Mouse (Mus musculus) forebrain, embryonic 12.5 days (tissue): ENCODE results near the gene Wtap. TPM values are rescaled to one million over a fixed set of nuclear protein-coding genes. Genes with fewer than 3 reads are reported as not detected.
"Not testable (repeated sequence)": the region's sequence is repeated elsewhere in the genome, so short reads cannot be mapped to it uniquely, and the experiment has no call there.

Experiments
- ATAC-seq: fragments of 200-750 bp; cut with Nextera tagmentation; 2 replicates; pipeline ENCODE4 v1.8.0; 2017; ENCODE audit warnings: moderate TSS enrichment; ENCODE audit not compliant: low FRiP score
- H3K27ac ChIP-seq: fragments of 300-500 bp; sonication (generic); 2 replicates; pipeline ENCODE4 v1.5.1; 2016; ENCODE audit warnings: mild to moderate bottlenecking
- H3K27me3 ChIP-seq: fragments of 300-500 bp; sonication (generic); 2 replicates; pipeline ENCODE4 v1.6.1; 2016; ENCODE audit warnings: mild to moderate bottlenecking
- H3K36me3 ChIP-seq: fragments of 300-500 bp; sonication (generic); replicated peaks from 2 replicates; pipeline ENCODE4 v1.6.1; 2016; ENCODE audit warnings: mild to moderate bottlenecking
- H3K4me1 ChIP-seq: fragments of 300-500 bp; sonication (generic); 2 replicates; pipeline ENCODE4 v1.6.1; 2016
- H3K4me2 ChIP-seq: fragments of 300-500 bp; sonication (generic); 2 replicates; pipeline ENCODE4 v1.6.1; 2016; ENCODE audit warnings: mild to moderate bottlenecking, moderate library complexity
- H3K4me3 ChIP-seq: fragments of 300-500 bp; sonication (generic); replicated peaks from 2 replicates; pipeline ENCODE4 v1.5.1; 2016; ENCODE audit warnings: mild to moderate bottlenecking
- H3K9ac ChIP-seq: fragments of 300-500 bp; sonication (generic); 2 replicates; pipeline ENCODE4 v1.6.1; 2016; ENCODE audit warnings: mild to moderate bottlenecking
- H3K9me3 ChIP-seq: fragments of 300-500 bp; sonication (generic); 2 replicates; pipeline ENCODE4 v1.6.1; 2016
- WGBS: fragments of 180-500 bp; shearing (Covaris S2); methylation state at CpG from one replicate; pipeline ENCODE4 v1.1.7; 2016; 5-methylcytosine and 5-hydroxymethylcytosine counted together
- polyA plus RNA-seq: library from polyadenylated mRNA; unstranded; fragments of >200 nt; fragmentation: Nextera tagmentation; extraction: Ambion mirVana; gene quantifications from 2 replicates; pipeline ENCODE4 v1.2.1, GENCODE M21; 2016

Gene Wtap
- polyA plus RNA-seq, 1 experiment from 2014 or later, result 87.7 TPM

GRCm38 (mm10) chr17:12992470-12992991, 1.4 kb downstream of the Wtap start:
- ATAC-seq, result peak; percentile 90
- peak overlapping the region; percentile 100 for H3K27ac ChIP-seq
- under 1% methylated on average over 51 of the region's 51 CpGs for WGBS

DNA sequence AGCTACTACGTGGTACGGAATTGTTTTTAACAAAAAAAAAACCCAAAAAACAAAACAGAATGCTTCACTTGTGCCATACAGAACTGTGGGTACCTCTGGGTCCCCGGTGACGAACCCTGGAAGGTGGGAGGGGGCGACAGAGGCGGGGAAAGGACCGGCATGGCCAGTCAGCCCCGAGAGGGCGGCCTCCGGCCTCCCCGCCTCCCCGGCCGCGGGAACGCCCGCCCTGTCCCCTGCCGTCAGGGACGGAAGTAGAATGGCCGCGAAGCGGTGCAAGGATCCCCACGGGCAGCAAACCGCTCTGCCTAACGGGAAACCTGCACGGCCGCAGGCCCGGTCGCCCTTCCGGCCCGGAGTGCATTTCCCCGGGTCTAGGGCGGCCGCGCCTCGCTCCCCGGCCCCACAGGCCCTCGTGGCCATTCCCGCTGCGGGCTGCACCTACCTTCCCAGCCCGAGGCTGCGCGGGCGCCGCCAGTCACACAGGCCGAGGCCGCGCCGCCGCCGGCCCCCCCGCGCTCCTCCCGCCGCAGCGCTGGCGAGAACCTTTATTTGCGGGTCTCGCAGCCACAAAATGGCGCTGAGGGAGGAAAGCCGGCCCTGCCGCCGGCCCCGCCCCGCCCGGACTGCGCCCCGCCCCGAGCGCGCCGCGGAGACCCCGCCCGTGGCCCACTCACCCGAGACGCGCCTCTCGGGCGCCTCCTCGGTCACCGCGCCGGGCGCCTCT, 2.2 kb downstream of the Wtap start:
- Histone ChIP-seq H3K9ac (peak overlapping the region; percentile 99), H3K9me3 (no peaks in the 10 kb centered on the region), H3K4me1 (peaks cover 8% of the 10 kb centered on the region), H3K4me2 (peak overlapping the region; percentile 85), H3K27me3 (no peaks in the 10 kb centered on the region), H3K4me3 (peak overlapping the region; percentile 98), H3K27ac (peak overlapping the region; percentile 100), H3K36me3 (peaks cover 9% of the 10 kb centered on the region; the same call in 1 of the 2 replicates)
- ATAC-seq, result peak; percentile 95
- 1% methylated on average over 64 of the region's 84 CpGs for WGBS

More at GRCm38 (mm10) chr17:12992470-12992991, 1.4 kb downstream of the Wtap start:
- Histone ChIP-seq H3K9me3 (no peaks in the 10 kb centered on the region), H3K9ac (peak overlapping the region; percentile 99), H3K4me3 (peak overlapping the region; percentile 98), H3K27me3 (no peaks in the 10 kb centered on the region), H3K4me2 (peak overlapping the region; percentile 85), H3K4me1 (peaks cover 8% of the 10 kb centered on the region), H3K36me3 (peaks cover 9% of the 10 kb centered on the region; the same call in 1 of the 2 replicates)

DNA sequence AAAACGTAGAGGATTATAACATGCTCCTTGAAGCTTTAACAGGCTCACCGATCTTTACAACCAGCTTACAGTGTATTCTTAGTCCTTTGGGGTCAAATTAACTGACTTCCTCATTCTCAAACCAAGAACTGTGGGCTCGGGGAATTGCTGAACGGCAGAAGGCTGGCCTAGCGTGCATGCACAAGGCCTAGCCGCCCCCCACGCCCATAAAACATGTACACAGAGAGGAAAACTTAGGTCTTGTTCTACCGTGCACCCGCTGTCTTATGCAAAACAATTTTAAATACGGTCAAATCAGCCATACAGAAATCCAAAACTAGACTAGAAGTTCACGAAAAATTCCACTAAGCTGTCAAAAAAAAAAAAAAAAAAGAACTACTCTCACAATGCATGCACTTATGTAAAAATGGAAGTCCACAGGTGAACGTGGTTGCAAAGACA, 2.8 kb downstream of the Wtap start:
- ATAC-seq, result no peak
- Histone ChIP-seq H3K4me2 (peak overlapping the region; percentile 85), H3K9me3 (no peaks in the 10 kb centered on the region), H3K27ac (peak overlapping the region; percentile 100), H3K36me3 (peaks cover 9% of the 10 kb centered on the region; the same call in 1 of the 2 replicates), H3K4me1 (peaks cover 8% of the 10 kb centered on the region), H3K27me3 (no peaks in the 10 kb centered on the region), H3K4me3 (peak overlapping the region; percentile 98), H3K9ac (peak overlapping the region; percentile 99)
- WGBS, result 4% methylated on average over 12 of the region's 12 CpGs

DNA sequence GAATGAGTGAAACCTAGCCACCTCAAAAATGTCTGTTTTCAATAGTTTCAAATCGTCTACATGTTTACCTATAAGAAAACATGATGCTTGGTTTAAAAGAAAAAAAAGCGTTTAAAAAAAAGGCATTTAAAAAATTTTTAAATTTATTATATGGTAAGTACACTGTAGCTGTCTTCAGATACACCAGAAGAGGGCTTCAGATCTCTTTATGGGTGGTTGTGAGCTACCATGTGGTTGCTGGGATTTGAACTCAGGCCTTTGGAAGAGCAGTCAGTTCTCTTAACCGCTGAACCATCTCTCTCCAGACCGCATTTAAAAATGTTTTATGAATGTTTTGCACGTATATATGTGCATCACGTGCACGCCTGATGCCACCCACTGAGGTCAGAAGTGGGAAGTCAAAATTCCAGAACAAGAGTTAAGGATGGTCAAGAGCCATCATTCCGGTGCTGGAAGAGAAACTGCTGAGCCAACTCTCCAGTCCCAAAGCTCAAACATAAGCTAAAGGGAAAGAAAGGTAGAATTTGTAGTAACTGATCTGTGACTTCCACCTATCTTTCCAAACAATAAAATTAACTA, 3.3 kb downstream of the Wtap start:
- no peak overlapping the region for H3K27ac ChIP-seq
- no peaks in the 10 kb centered on the region for H3K27me3 ChIP-seq
- peak overlapping the region; percentile 85 for H3K4me2 ChIP-seq
- H3K4me3 ChIP-seq, result peak overlapping the region; percentile 98
- ATAC-seq, result no peak
- peaks cover 8% of the 10 kb centered on the region for H3K4me1 ChIP-seq
- no peaks in the 10 kb centered on the region for H3K9me3 ChIP-seq
- peak overlapping the region; percentile 99 for H3K9ac ChIP-seq
- WGBS, result 70% methylated on average over 8 of the region's 8 CpGs
- H3K36me3 ChIP-seq, result peaks cover 9% of the 10 kb centered on the region; the same call in 1 of the 2 replicates

DNA sequence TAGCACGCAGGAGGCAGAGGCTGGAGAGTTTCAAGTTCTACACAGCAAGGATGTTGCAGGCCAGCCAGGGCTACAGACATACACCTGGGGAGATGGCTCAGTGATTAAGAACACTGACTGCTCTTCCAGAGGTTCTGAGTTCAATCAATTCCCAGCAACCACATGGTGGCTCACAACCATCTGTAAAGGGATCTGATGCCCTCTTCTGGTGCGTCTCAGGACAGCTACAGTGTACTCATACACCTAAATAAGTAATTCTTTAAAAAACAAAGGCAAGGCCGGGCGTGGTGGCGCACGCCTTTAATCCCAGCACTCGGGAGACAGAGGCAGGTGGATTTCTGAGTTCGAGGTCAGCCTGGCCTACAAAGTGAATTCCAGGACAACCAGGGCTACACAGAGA, 5.9 kb downstream of the Wtap start:
- not testable (repeated sequence) for H3K9me3 ChIP-seq, H3K27me3 ChIP-seq, H3K4me3 ChIP-seq, H3K4me2 ChIP-seq, H3K27ac ChIP-seq, ATAC-seq, H3K4me1 ChIP-seq, H3K9ac ChIP-seq
- H3K36me3 ChIP-seq, result peaks cover 28% of the 10 kb centered on the region
- 94% methylated on average over 8 of the region's 8 CpGs for whole genome bisulfite sequencing

GRCm38 (mm10) chr17:12983988-12984387, 10.0 kb downstream of the Wtap start:
- Histone ChIP-seq H3K36me3 (peaks cover 56% of the 10 kb centered on the region), H3K27ac (no peak overlapping the region), H3K4me1 (no peaks in the 10 kb centered on the region), H3K4me3 (no peak overlapping the region), H3K9me3 (no peaks in the 10 kb centered on the region), H3K27me3 (no peaks in the 10 kb centered on the region), H3K4me2 (no peak overlapping the region), H3K9ac (no peak overlapping the region)
- WGBS, result 86% methylated on average over 2 of the region's 2 CpGs
- ATAC-seq, result no peak

- ATAC-seq, result no peak
- no peak overlapping the region for H3K4me3 ChIP-seq
- no peak overlapping the region for H3K4me2 ChIP-seq
- H3K9me3 ChIP-seq, result no peaks in the 10 kb centered on the region
- H3K4me1 ChIP-seq, result no peaks in the 10 kb centered on the region
- WGBS, result 100% methylated on average over 1 of the region's 1 CpGs
- no peak overlapping the region for H3K27ac ChIP-seq
- H3K27me3 ChIP-seq, result no peaks in the 10 kb centered on the region
- H3K36me3 ChIP-seq, result peaks cover 66% of the 10 kb centered on the region
- no peak overlapping the region for H3K9ac ChIP-seq
Observed at GRCm38 (mm10) chr17:12978546-12978945, 15.4 kb downstream of the Wtap start.

- ATAC-seq, result no peak
- H3K9ac ChIP-seq, result no peak overlapping the region
- H3K27ac ChIP-seq, result no peak overlapping the region
- WGBS, result 90% methylated on average over 2 of the region's 2 CpGs
- no peaks in the 10 kb centered on the region for H3K9me3 ChIP-seq
- peaks cover 58% of the 10 kb centered on the region for H3K36me3 ChIP-seq
- H3K27me3 ChIP-seq, result no peaks in the 10 kb centered on the region
- no peaks in the 10 kb centered on the region for H3K4me1 ChIP-seq
- no peak overlapping the region for H3K4me2 ChIP-seq
- H3K4me3 ChIP-seq, result no peak overlapping the region
Observed at GRCm38 (mm10) chr17:12973851-12974250, 20.1 kb downstream of the Wtap start.

DNA sequence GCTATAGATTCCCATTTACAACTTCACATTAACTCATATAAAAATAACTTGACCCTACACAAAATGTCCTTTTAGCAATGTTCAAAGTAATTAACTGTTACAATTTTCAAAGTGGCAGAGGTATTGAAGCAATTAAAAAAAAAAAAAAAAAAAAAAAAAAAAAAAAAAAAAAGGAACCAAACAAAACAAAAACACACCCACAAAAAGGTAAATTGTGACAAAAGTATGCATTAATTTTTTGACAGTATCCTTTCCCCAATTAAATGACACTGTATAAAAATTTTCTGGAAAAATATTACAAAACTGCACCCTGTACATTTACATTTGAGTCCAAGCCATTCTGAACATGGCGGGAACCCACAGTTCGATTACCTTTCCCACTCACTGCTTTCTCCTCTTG, 26.8 kb downstream of the Wtap start:
- Histone ChIP-seq H3K4me3 (no peak overlapping the region), H3K27ac (no peak overlapping the region), H3K27me3 (no peaks in the 10 kb centered on the region), H3K4me1 (no peaks in the 10 kb centered on the region), H3K4me2 (no peak overlapping the region), H3K36me3 (peaks cover 46% of the 10 kb centered on the region), H3K9ac (no peak overlapping the region), H3K9me3 (no peaks in the 10 kb centered on the region)
- ATAC-seq, result no peak
- WGBS, result 100% methylated on average over 2 of the region's 2 CpGs

DNA sequence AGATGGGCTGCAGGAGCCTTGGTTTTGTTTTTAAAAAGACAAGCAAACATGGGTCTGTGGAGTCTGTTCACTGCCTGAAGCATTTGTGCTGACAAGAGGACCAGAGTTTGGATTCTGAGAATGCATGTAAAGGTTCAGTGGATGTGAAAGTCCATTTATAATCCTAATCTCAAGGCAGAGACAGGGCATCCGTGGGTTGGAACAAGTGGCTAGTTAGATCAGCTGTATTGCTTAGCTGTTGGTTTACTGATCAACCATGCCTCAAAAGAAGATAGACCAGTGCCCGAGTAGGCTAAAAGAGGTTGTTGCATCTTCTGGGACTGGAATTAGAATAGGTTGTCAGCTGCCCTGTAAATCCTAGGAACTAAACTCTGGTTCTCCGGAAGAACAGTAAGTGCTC, 30.5 kb downstream of the Wtap start:
- H3K27me3 ChIP-seq, result no peaks in the 10 kb centered on the region
- 87% methylated on average over 3 of the region's 3 CpGs for WGBS

GRCm38 (mm10) chr17:12960331-12960873, 33.6 kb downstream of the Wtap start, which contains the start of gene Acat2:
Gene Acat2, minus strand, starts transcription at chr17:12960747.
- peaks cover 23% of the 10 kb centered on the region for H3K4me1 ChIP-seq
- peaks cover 29% of the 10 kb centered on the region for H3K36me3 ChIP-seq
- H3K4me2 ChIP-seq, result peak within 1 kb of the TSS; percentile 69
- peak within 1 kb of the TSS; percentile 60 for H3K9ac ChIP-seq
- H3K27me3 ChIP-seq, result no peaks in the 10 kb centered on the region
- peak within 1 kb of the TSS; percentile 69 for H3K4me3 ChIP-seq
- ATAC-seq, result peak; percentile 99
- peak within 1 kb of the TSS; percentile 94 for H3K27ac ChIP-seq
- under 1% methylated on average over 42 of the region's 42 CpGs for WGBS
- H3K9me3 ChIP-seq, result no peaks in the 10 kb centered on the region

More for the DNA sequence above, 30.5 kb downstream of the Wtap start:
- peaks cover 29% of the 10 kb centered on the region for H3K36me3 ChIP-seq
- ATAC-seq, result no peak
- H3K9ac ChIP-seq, result no peak overlapping the region
- H3K4me2 ChIP-seq, result no peak overlapping the region
- H3K4me3 ChIP-seq, result no peak overlapping the region
- H3K4me1 ChIP-seq, result peaks cover 15% of the 10 kb centered on the region
- no peak overlapping the region for H3K27ac ChIP-seq
- no peaks in the 10 kb centered on the region for H3K9me3 ChIP-seq

DNA sequence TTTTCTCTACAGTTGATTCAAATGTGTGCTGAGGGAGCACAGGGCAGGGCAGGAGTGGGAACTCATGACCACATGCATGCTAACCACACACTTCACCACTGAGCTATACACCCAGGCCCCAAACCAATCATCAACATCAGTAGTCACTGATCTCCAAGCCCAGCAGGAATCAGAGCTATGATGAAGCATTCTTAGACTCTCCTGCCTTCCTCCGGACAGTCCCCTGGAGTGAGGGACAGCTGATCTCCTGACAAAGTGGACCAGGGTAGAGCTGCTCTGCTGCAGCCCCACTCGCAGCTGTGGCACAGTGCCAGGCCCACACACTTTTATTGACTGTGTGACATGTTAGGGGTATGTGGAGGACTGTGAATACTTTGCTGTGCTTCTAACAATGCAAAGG, 34.6 kb downstream of the Wtap start:
- Histone ChIP-seq H3K4me3 (peak overlapping the region; percentile 33), H3K36me3 (peaks cover 22% of the 10 kb centered on the region), H3K4me2 (peak overlapping the region; percentile 54), H3K4me1 (peaks cover 23% of the 10 kb centered on the region)
- not testable (repeated sequence) for H3K27ac ChIP-seq, H3K9ac ChIP-seq, ATAC-seq, H3K9me3 ChIP-seq, H3K27me3 ChIP-seq
- WGBS, result 45% methylated on average over 2 of the region's 2 CpGs
